Mouse (Mus musculus) activated CD4-positive, CD25-positive, alpha-beta regulatory T cell, adult 4 months (primary cell): ENCODE measurements around the gene Cldn4. TPM values are rescaled to one million over a fixed set of nuclear protein-coding genes. Genes with fewer than 3 reads are reported as not detected.
A peak's percentile ranks its signal among the peaks of the same experiment; 100 is the strongest.
"Not testable (repeated sequence)": the region's sequence is repeated elsewhere in the genome, so short reads cannot be mapped to it uniquely, and the experiment has no call there.

Experiments used
- ATAC-seq: one replicate; pipeline ENCODE4 v1.8.0; 2017
- polyA plus RNA-seq, 2 experiments: library from polyadenylated mRNA; unstranded; fragments of 100-300 nt; shearing (Covaris generic); gene quantifications; one replicate each; pipeline ENCODE4 v1.2.1; 2017

Gene Cldn4
- polyA plus RNA-seq = not detected

DNA sequence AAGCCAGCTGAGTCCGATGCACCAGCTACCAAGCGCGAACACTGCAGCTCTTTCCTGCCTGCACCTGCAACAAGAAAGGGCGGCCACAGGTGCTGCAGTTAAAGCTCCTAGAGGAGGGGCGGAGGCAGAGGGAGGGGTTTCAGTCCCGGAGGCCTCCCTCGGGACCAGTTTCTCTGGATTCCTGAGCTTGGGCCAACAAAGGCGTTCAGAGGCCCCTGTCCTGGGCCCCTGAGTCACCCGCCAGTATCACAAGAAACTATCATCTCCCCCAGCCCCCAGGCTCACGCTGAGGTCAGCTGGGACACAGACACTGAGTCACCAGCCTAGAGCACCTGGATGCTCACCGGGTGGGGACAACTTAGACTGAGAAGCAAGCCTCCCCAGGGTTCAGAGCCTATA lies at the start of gene Cldn4:
Gene Cldn4 (minus strand): TSS at position 78 of the 399 bp plus-strand sequence.
- no peak for ATAC-seq

DNA sequence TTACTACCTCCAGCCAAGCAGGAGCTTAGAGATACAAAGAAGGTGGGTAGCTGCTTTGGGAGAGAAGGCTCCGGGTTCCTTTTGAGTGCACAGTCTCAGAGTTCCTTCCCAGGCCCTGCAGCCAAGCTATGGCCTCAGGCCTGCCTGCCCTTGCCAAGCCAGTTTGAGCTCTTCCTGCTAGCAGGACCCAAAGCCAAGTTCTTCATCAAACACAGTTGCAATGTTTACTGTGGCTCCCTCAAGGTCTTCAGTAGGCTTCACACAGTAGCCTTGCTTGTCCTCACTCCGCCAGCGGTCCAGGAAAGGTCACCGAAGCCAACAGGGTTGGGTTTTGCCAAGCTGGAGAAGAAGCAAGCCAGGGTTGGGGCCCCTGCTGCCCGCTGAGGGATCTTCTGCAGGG lies 45.8 kb upstream of the Cldn4 start:
- ATAC-seq = no peak

DNA sequence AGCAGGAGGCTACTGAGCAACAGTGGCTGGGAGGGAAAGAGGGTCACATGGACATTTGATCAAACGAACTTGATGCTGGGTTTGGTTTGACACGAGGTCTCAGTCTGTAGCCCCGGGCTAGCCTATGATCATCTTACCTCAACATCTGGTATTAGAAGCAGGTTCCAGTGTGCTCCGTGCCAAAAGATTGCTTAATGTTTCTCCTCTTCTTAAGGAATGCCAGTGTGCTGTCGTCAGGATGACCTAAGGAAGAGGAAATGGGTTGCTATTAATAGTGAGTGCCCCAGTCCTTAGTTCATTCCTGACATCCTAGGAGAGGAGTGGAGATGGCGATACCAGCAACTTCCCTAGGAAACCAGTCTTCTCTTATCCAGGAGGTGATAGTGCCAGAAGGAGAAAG lies 43.0 kb upstream of the Cldn4 start:
- no peak for ATAC-seq

DNA sequence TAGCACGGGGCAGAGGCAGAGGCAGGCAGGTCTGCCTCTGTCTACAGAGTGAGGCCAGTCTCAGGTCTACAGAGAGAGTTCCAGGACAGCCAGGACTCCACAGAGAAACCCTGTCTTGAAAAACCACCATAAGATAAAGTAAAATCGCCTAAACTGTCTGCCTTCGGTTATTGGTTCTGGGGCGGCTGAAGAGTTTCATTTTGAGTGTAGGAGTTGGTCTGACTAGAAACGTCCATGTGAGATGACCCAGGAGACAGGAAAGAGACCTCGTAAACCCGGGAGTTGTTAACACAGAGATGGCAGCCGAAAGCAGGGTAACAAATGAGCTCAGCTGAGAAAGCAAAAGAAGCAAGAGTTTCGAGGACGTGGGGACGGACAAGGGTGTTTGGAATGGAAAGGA lies 42.4 kb upstream of the Cldn4 start:
- no peak for ATAC-seq

DNA sequence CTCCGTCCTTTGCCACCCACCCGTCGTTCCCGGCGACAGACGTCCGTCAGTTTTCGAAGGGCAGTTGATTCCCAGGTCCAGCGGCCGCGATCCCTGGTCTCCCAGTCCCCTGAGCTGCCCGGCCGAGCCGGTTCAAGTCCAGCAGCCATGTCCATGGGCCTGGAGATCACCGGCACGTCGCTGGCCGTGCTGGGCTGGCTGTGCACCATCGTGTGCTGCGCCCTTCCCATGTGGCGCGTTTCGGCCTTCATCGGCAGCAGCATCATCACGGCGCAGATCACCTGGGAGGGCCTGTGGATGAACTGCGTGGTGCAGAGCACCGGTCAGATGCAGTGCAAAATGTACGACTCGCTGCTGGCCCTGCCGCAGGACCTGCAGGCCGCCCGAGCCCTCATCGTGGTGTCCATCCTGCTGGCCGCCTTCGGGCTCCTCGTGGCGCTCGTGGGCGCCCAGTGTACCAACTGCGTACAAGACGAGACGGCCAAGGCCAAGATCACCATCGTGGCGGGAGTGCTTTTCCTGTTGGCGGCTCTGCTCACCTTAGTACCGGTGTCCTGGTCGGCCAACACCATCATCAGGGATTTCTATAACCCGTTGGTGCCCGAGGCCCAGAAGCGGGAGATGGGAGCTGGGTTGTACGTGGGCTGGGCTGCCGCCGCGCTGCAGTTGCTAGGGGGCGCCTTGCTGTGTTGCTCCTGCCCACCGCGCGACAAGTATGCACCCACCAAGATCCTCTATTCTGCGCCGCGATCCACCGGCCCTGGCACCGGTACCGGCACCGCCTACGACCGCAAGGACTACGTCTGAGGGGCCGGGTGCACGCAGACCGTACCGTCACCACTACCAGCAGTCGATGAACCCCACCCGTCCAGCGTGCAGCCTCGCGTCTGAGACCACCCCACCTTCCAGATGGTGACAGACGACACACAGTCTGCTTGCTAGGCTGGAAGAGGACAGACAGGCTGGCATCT lies 39.8 kb upstream of the Cldn4 start:
- no peak for ATAC-seq

DNA sequence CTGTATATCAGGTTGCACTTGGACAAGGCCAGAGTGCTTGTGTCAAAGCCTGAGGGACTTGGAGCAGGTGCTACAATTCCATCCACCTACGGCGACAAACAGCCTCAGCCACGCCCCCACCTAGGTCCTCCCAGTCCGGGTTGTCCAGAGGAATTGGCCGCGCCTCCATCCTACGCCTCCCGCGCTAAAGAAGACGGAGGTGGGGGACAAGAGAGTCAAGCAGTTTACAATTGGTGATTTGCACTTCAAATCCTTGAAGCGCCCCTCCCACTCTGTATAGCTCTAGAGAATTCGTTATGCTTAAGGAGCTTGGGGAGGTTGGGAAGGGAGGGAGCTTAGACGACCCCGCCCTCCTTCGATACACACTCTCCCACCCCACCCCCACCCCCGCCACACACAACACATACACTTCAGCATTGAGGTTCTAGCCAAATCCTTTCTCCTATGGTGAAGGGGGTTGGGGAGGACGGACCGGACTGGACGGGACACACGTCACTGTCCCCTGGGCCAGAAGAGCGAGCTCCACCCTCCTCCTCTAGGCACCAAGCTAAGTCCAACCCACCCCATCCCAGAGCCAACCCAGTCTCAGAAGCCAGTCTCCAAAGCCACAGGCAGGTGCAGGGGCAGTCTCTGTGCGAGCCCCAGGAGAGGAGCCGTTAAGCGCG lies 39.0 kb upstream of the Cldn4 start, which contains the start of gene Cldn3:
Gene Cldn3 (plus strand): TSS at position 582 of the 665 bp plus-strand sequence.
- no peak for ATAC-seq

DNA sequence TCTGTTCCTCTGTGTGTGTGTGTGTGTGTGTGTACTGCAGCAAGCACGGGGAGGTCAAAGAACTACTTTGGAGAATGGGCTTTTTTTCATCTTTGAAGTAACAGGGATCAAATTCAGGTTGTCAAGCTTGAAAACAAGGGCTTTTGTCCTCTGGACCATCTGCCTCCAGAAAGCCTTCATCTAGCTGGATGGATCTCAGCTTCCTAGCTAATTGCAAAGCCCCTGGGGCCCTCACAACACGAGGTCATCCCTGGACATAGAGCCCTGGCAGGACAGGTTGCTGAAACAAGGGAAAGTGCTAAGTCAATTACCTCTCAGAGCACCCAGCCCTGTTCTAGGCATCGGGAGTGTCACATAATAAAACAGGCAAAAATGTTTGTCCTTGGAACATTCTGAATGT lies 37.0 kb upstream of the Cldn4 start:
- ATAC-seq = no peak

DNA sequence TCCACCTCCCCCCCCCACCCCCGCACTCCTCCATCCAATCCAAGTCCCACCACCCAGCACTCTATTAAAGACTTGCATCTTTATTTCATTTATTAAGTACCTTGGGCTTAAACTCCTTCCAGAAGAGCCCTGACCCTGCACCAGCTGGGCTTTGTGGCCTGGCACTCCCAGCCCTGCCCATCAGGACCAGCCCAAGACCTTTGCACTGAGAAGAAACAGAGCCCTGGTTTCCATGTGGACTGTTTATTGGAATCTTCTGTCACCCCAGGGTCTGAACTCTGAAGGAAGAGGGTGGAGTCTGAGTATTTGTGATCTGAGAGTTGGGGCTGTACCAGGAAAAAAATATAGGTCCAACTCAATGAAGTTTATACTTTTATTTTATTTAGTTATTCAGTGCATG lies 36.4 kb upstream of the Cldn4 start:
- no peak for ATAC-seq

DNA sequence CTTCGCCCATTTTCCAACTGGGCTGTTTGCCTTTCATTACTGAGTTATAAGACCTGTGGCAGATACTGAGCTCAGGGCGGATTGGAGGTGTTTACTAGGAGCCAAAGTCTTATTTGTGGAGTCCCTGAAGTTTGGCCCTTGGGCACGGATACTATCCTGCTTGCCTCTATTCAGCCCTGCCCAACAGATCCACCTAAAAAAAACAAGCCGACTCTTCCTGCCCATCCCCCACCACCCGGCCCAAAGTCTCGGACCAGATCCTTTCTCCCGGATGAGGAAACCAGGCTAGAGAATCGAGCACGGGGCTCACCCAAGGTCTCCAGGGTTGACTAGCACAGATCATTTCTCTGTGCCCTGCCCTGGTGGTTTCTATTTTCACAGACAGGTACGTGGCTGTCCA lies 34.4 kb upstream of the Cldn4 start:
- no peak for ATAC-seq

DNA sequence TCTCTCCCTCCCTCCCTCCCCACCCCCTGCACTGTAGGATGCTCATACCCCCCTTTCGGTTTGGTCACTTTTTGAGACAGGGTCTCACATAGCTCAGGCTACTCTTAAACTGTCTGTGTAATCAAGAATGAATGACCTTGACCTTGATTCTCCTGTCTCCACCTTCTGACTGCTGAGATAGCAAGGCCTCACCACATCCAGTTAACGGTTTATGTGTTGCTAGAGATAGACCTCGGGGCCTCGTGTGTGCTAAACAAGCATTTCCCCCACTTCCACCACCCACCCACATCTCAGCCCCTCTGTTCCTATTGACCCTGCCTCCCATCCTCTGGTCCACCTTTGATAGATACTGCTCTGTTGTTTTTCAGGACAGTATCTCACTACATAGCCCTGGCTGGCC lies 31.1 kb upstream of the Cldn4 start:
- no peak for ATAC-seq

DNA sequence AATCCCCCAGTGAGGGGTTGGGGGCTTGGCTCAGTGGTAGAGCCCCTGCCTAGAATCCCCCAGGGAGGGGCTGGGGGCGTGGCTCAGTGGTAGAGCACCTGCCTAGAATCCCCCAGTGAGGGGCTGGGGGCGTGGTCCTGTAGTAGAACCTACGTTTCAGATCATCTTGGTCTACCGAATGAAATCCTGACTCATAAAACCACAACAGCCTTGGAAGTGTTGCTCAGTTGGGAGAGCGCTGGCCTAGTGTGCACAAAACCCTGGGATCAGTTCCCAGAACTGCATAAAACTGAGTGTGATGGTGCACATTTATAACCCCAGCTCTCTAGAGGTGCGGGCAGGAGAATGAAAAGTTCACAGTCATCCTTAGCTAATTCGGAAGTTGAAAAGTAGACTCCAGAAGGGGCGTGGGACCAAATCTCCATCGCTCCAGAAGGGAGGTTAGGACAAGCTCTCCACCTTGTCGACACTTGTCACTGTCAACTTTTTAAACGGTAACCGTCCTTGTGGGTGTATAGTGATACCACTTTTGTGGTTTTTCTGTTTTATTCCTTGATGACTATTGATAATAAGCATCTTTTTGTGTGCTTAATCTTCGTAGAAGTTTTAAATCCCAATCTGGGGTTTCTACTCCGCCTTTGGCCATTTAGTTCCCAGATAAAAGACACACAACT lies 30.0 kb upstream of the Cldn4 start:
- ATAC-seq = no peak

DNA sequence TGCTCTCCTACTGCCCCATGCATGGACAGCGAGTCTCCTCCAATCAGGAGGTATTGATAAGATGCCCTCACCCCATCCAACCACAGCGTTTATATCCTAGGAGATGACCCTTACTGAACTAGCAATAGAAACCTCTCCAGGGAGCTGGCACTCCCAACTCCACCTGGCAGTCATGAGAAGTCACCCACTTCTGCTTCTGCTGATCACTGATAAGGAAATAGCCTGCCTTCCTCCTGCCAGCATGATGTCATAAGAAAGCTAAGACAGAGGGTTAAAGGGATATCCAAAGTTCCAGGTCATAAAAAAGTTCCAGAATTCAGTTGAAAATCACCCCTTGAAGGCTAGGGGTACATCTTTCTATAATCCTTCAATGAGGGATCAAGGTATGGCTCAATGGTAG lies 29.4 kb upstream of the Cldn4 start:
- no peak for ATAC-seq

DNA sequence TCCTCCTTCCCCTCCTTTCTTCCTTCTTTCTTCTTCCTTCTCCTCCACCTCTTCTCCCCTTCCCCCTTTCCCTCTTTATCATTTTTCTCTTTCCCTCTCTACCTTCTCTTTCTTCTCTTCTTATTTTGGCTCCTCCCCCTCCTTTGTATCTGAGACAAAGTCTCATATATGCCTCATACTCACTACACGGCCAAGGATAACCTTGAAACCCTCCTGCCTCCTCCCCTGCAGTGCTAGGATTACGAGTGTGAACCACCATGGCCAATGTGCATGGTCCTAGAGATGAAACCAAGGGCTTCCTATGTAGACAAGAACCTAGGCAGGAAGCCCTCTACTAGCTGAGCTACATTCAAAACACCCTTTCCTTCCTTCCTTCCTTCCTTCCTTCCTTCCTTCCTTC lies 28.2 kb upstream of the Cldn4 start:
- no peak for ATAC-seq

DNA sequence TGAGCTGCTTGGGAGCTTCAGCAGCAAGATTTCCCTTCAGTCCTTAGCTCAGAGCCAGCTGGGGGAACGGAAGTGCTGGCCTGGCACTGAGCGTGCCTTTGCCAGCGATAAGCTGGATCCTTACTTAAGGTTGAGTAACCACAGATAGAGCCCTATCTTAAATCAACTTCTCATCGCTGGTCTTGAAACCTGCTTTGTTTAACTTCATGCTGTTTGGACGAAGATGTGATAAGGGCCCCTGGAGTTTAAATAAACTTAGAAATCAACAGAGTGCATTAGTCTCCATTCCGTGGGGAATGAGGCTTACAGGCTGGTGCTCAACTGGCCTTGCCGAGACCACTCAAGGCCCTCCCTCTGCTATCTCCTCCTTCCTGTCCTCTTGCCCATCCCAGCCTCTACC lies 27.6 kb upstream of the Cldn4 start:
- ATAC-seq = no peak

DNA sequence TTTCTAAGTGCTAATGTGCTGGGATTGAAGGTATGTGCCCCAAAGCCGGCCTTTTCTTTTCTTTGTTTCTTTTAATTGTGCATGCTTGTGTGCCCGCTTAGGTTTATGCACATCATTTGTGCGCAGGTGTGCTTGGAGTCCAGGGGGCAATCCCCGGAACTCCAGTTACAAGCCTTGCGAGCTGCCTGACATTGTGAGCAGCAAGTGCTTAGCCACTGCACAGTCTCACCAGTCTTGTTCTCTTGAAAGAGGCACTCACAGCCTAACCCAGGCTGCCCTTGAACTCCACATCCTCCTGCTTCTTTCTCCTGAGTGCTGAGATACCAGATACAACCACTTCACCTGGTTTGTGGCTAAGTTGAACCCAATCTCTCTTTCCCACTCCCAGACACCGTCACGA lies 26.8 kb upstream of the Cldn4 start:
- ATAC-seq = no peak

DNA sequence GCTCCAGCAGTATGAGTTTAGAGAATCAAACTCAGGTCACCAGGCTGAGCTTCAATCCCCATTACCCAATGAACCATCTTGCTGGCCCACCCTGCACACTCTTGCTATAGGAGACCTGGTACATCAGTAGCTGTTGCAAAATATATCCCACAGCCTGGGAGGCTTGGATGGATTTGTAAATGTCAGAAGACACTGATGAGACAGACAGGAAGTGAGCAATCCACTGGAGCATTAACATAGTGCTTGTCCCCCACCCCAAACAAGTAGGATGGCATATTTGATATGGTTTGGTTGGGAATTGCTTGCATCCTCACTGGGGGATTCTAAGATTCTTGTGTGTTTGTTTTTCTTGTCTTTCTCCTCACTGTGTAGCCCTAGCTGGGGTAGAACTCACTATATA lies 26.3 kb upstream of the Cldn4 start:
- no peak for ATAC-seq

DNA sequence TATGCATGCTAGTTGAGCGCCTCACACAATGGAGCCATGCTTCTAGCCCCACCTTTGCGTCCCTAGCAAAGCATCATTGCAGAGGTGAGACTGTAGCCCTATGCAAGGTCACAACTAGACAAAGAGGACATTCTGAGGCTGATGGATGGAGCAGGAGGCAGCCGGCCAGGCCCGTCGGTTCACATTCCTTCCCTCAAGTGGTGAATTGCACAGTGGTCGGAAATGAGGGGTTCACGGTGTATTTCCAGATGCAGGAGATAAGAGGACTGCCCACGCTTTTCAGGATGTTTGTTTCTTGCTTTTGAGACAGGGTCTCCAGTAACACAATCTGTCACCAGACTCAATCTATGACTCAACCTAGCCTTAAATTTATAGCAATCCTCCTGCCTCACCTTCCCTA lies 23.9 kb upstream of the Cldn4 start:
- no peak for ATAC-seq

DNA sequence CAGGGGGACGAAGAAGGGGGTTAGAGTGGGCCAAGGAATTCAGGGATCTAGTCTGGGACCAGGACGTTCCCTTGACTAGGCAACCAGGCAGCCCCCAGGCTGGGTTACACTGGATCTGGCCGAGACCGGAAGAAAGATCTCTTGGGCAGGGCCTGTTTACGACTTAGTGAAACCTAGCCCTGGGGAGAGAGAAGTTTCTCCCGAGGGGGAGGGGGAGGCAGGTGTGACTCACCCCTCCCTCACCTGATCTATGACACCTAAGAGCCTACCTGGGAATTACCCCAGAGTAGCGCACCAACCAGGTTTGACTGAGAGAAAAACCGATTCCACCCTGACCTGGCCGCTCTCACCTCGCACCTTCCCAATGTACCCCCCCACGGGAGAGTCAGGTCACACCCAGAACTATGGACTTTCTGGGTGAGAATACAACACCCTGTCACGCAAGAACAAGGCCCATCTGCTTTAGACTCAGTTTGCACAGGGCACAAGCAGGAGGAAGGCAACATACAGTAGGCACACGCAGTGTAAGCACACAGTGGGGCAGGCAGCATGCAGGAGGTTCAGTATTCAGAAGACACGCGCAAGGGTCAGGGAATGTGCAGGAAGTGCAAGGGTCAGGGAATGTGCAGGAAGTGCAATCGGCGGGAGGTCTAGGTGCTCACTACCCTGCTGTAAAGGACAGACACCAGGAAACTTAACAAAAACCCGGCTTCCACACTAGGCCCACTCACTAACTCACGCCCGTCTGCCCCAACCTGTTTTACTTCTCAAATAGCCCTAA lies 20.6 kb upstream of the Cldn4 start:
- no peak for ATAC-seq

DNA sequence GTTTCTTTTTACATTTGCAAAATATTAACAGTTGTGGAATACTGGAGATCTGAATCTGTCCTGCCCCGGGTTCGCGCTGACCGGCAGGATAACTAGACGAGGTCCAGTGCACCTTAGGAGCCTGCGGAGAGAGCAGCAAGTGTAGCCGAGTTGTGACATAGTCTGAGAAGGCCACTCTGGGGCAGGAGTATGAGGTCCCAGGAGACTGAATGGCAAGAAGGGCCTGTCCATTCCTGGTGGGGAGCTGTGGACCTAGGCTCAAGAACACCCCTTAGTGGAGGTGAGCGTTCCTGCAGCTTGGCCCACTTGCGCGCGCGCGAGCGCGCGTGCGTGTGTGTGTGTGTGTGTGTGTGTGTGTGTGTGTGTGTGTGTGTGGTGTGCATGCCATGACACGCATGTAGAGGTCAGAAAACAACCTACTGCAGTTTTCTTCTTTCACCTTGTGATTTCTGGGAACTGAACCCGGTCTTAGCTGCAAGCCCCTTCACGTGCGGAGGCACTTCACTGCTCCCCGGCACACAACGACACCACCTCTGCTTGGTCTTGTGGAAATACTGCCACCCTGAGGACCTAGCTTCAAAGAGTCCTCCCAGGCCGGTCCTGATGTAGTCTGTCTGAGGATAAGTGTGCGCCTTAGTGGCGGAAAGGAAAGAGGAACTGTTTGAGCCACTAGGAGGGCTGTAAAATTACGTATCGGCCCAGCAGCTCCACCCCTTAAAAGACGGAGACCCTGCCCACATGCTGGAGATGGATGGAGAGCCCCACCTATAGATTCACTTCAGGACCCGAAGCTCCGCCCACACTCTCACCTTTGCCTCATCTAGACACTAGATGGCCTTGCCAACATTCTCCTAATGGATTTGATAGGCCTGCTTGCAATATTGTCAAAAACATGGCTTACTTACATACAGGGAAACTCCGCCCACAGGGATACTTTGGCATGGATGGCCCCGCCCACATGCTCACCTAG lies 19.4 kb upstream of the Cldn4 start:
- ATAC-seq = peak; percentile 73

DNA sequence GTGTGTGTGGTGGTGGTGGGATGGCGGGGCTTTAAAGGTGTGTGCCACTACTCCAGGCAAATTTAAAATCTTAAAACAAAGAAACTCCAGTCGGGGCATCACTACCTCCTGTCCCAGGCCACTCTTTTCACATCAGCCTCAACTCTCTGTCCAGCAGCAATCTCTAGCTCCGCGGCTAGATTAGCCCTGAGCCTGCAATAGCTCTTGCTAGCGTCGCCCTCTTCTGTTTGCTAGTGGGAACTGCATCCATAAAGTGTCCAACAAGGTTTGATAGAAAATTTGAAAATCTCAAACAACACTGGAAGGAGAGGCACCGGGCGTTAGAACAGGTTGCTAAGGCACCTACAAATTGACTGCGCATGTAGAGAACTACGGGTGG lies 18.7 kb upstream of the Cldn4 start:
- peak; percentile 57 for ATAC-seq

DNA sequence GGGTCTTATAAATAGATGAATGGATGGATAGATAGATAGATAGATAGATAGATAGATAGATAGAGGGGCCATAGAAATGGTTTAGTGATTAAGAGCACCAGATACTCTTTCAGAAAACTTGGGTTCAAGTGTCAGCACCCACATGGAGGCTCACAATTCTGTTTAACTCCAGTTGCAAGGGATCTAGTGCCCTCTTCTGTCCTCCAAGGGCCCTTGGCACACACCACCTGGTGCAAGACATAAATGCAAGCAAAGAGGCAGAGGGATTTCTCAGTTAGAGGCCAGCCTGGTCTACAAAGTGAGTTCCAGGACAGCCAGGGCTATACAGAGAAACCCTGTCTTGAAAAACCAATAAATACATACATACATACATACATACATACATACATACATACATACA lies 17.9 kb upstream of the Cldn4 start:
- not testable (repeated sequence) for ATAC-seq
